ENCODE assay signal across 24 mouse cellular contexts in genomic region chr12:117058975-117059374, GRCm38 (mm10).
A peak's percentile ranks its signal among the peaks of the same experiment; 100 is the strongest.
DNase-seq lines count a peak whose midpoint lies in the region; ATAC-seq and TF ChIP-seq lines count a peak whose summit lies in the region.
"Had no signal": no experiment of that assay in that cellular context is flagged by ENCODE, and none has a peak within 500 bp of the region (broad histone marks: within the 10 kb centered on the region; RNA-seq: fewer than 3 reads in every experiment).

No protein-coding gene starts in this region.

- no peak overlapping the region for H3K4me3 ChIP-seq in forebrain, embryonic 11.5 days (ENCODE audit: low read depth, low read length)
- no peak overlapping the region for H3K4me3 ChIP-seq in forebrain, embryonic 16.5 days (replicated peaks; ENCODE audit: low read length)
- no peak overlapping the region for H3K4me3 ChIP-seq in heart, embryonic 12.5 days
- H3K4me3 ChIP-seq in heart, embryonic 15.5 days, result no peak overlapping the region
- H3K4me3 ChIP-seq in hindbrain, embryonic 10.5 days, result no peak overlapping the region
- H3K4me3 ChIP-seq in hindbrain, postnatal 0 days (ENCODE audit: low read length), result no peak overlapping the region
- H3K4me3 ChIP-seq: forebrain, embryonic 10.5 days; hindbrain, embryonic 13.5 days had no signal

- peaks cover 37% of the 10 kb centered on the region for H3K27me3 ChIP-seq in forebrain, embryonic 11.5 days (ENCODE audit: control insufficient read depth, insufficient read depth, low read length)
- H3K27me3 ChIP-seq in forebrain, embryonic 16.5 days (replicated peaks; ENCODE audit: control insufficient read depth, insufficient read depth, low read length), result peaks cover 18% of the 10 kb centered on the region
- H3K27me3 ChIP-seq in heart, embryonic 12.5 days (replicated peaks), result no peaks in the 10 kb centered on the region
- no peaks in the 10 kb centered on the region for H3K27me3 ChIP-seq in heart, embryonic 15.5 days
- peaks cover 4% of the 10 kb centered on the region for H3K27me3 ChIP-seq in hindbrain, embryonic 10.5 days (ENCODE audit: insufficient read depth, poor library complexity, severe bottlenecking)
- no peaks in the 10 kb centered on the region for H3K27me3 ChIP-seq in hindbrain, postnatal 0 days (ENCODE audit: insufficient read depth, low read length)
- H3K27me3 ChIP-seq: Patski had no signal

- peak; percentile 37 for DNase-seq in forebrain, embryonic 11.5 days (ENCODE audit: low spot score)
- no peak for DNase-seq in heart, postnatal 25 days (ENCODE audit: low spot score)
- no peak for DNase-seq in heart, postnatal 14 days
- DNase-seq in hindbrain, embryonic 10.5 days (ENCODE audit: low spot score), result no peak
- no peak for DNase-seq in hindbrain, postnatal 0 days (ENCODE audit: low spot score)
- DNase-seq: adrenal gland, postnatal 10 days; adrenal gland, postnatal 36 days; cerebellum, adult 18-20 months; cerebellum, adult 9-10 months; cerebellum, postnatal 14 days; gastrocnemius, postnatal 10 days; gastrocnemius, postnatal 36 days; kidney, adult 18-20 months; kidney, adult 9 months had no signal

- H3K4me1 ChIP-seq in forebrain, embryonic 11.5 days (replicated peaks; ENCODE audit: control insufficient read depth, insufficient read depth, low read length), result peaks cover 7% of the 10 kb centered on the region; the same call in 1 of the 2 replicates
- peaks cover 11% of the 10 kb centered on the region for H3K4me1 ChIP-seq in forebrain, embryonic 16.5 days (replicated peaks; ENCODE audit: control insufficient read depth, insufficient read depth, low read length)
- H3K4me1 ChIP-seq in heart, embryonic 12.5 days (replicated peaks), result peaks cover 27% of the 10 kb centered on the region
- peaks cover 17% of the 10 kb centered on the region for H3K4me1 ChIP-seq in heart, embryonic 15.5 days (replicated peaks)
- H3K4me1 ChIP-seq in hindbrain, embryonic 10.5 days (replicated peaks), result peaks cover 38% of the 10 kb centered on the region
- H3K4me1 ChIP-seq in hindbrain, postnatal 0 days (ENCODE audit: insufficient read depth, low read length), result peaks cover 13% of the 10 kb centered on the region

- no peak for ATAC-seq in forebrain, embryonic 11.5 days (replicated peaks; ENCODE audit: low FRiP score)
- no peak for ATAC-seq in forebrain, embryonic 16.5 days
- peak; percentile 66; the same call in 1 of the 2 replicates for ATAC-seq in heart, embryonic 12.5 days (ENCODE audit: insufficient number of reproducible peaks, low FRiP score)
- ATAC-seq in heart, embryonic 15.5 days (replicated peaks; ENCODE audit: insufficient number of reproducible peaks, insufficient read depth, low FRiP score, low read depth), result peak; percentile 56; the same call in 1 of the 2 replicates
- ATAC-seq in hindbrain, postnatal 0 days, result no peak
- ATAC-seq: forebrain, embryonic 14.5 days; hindbrain, embryonic 16.5 days; inflammation-experienced regulatory T-cells, adult 6 months; intestine, embryonic 16.5 days; Patski had no signal

- TF ChIP-seq CTCF in hindbrain, postnatal 0 days (IDR thresholded peaks at IDR 0.05; ENCODE audit: low read depth), result no peak

- no peaks in the 10 kb centered on the region for H3K36me3 ChIP-seq in forebrain, embryonic 11.5 days (ENCODE audit: control insufficient read depth, insufficient read depth, low read length)
- H3K36me3 ChIP-seq in forebrain, embryonic 16.5 days (ENCODE audit: control insufficient read depth, insufficient read depth), result no peaks in the 10 kb centered on the region
- H3K36me3 ChIP-seq in heart, embryonic 12.5 days, result no peaks in the 10 kb centered on the region
- no peaks in the 10 kb centered on the region for H3K36me3 ChIP-seq in heart, embryonic 15.5 days
- H3K36me3 ChIP-seq in hindbrain, embryonic 10.5 days, result no peaks in the 10 kb centered on the region
- no peaks in the 10 kb centered on the region for H3K36me3 ChIP-seq in hindbrain, postnatal 0 days (ENCODE audit: insufficient read depth, low read length)
- H3K36me3 ChIP-seq: forebrain, embryonic 10.5 days; hindbrain, embryonic 13.5 days had no signal

- no peak overlapping the region for H3K9ac ChIP-seq in forebrain, embryonic 11.5 days (ENCODE audit: low read length)
- H3K9ac ChIP-seq in forebrain, embryonic 16.5 days (replicated peaks; ENCODE audit: low read depth, low read length), result no peak overlapping the region
- no peak overlapping the region for H3K9ac ChIP-seq in heart, embryonic 12.5 days
- H3K9ac ChIP-seq in heart, embryonic 15.5 days, result no peak overlapping the region
- H3K9ac ChIP-seq in hindbrain, postnatal 0 days (replicated peaks; ENCODE audit: low read length), result no peak overlapping the region
- H3K9ac ChIP-seq: hindbrain, embryonic 13.5 days had no signal

- no peak overlapping the region for H3K4me2 ChIP-seq in forebrain, embryonic 11.5 days (ENCODE audit: low read depth, low read length, severe bottlenecking)
- H3K4me2 ChIP-seq in forebrain, embryonic 16.5 days (ENCODE audit: low read length), result no peak overlapping the region
- peak overlapping the region; percentile 47 for H3K4me2 ChIP-seq in heart, embryonic 12.5 days
- H3K4me2 ChIP-seq in heart, embryonic 15.5 days, result peak overlapping the region; percentile 26
- H3K4me2 ChIP-seq in hindbrain, postnatal 0 days (ENCODE audit: low read depth, low read length), result no peak overlapping the region
- H3K4me2 ChIP-seq: hindbrain, embryonic 13.5 days had no signal

- intact Hi-C loops in heart, postnatal 25 days (cut with DNase I), result no loop called here
- intact Hi-C loops in heart, postnatal 14 days (cut with DNase I), result no loop called here

- 83% methylated on average over 7 of the region's 7 CpGs for WGBS in forebrain, embryonic 11.5 days
- WGBS in forebrain, embryonic 16.5 days, result 85% methylated on average over 7 of the region's 7 CpGs
- 46% methylated on average over 7 of the region's 7 CpGs for WGBS in heart, embryonic 12.5 days
- WGBS in heart, embryonic 15.5 days, result 41% methylated on average over 7 of the region's 7 CpGs
- WGBS in hindbrain, embryonic 10.5 days, result 91% methylated on average over 7 of the region's 7 CpGs
- 86% methylated on average over 7 of the region's 7 CpGs for WGBS in hindbrain, postnatal 0 days

- H3K9me3 ChIP-seq in forebrain, embryonic 11.5 days (ENCODE audit: control insufficient read depth, low read length), result no peaks in the 10 kb centered on the region
- H3K9me3 ChIP-seq in forebrain, embryonic 16.5 days (ENCODE audit: control insufficient read depth, low read length), result no peaks in the 10 kb centered on the region
- no peaks in the 10 kb centered on the region for H3K9me3 ChIP-seq in heart, embryonic 12.5 days (replicated peaks)
- H3K9me3 ChIP-seq in heart, embryonic 15.5 days (replicated peaks), result no peaks in the 10 kb centered on the region
- no peaks in the 10 kb centered on the region for H3K9me3 ChIP-seq in hindbrain, embryonic 10.5 days
- H3K9me3 ChIP-seq in hindbrain, postnatal 0 days (ENCODE audit: low read length), result no peaks in the 10 kb centered on the region
- H3K9me3 ChIP-seq: forebrain, embryonic 10.5 days; hindbrain, embryonic 13.5 days had no signal

- H3K27ac ChIP-seq in forebrain, embryonic 11.5 days (ENCODE audit: low read depth, low read length), result 0 out of 2 replicates have a peak overlapping the region, but pooled peaks have one; percentile 3
- H3K27ac ChIP-seq in forebrain, embryonic 16.5 days (ENCODE audit: low read length), result no peak overlapping the region
- H3K27ac ChIP-seq in heart, embryonic 12.5 days (ENCODE audit: poor library complexity, severe bottlenecking), result peak overlapping the region; percentile 52
- H3K27ac ChIP-seq in heart, embryonic 15.5 days, result peak overlapping the region; percentile 52
- H3K27ac ChIP-seq in hindbrain, embryonic 10.5 days, result 0 out of 2 replicates have a peak overlapping the region, but pooled peaks have one; percentile 29
- H3K27ac ChIP-seq in hindbrain, postnatal 0 days, result no peak overlapping the region
- H3K27ac ChIP-seq: forebrain, embryonic 10.5 days; hindbrain, embryonic 13.5 days had no signal

Comparison
In these comparisons a context has a peak if more than half of its experiments do, and no peak if none do; other contexts are left out.
1. H3K27ac ChIP-seq: peak in forebrain, embryonic 11.5 days (single experiment), heart, embryonic 12.5 days (single experiment), heart, embryonic 15.5 days (single experiment) and hindbrain, embryonic 10.5 days (single experiment); none in forebrain, embryonic 16.5 days (single experiment) and hindbrain, postnatal 0 days (single experiment).
2. ATAC-seq: peak in heart, embryonic 12.5 days (single experiment) and heart, embryonic 15.5 days (single experiment); none in forebrain, embryonic 11.5 days (single experiment), forebrain, embryonic 16.5 days (single experiment) and hindbrain, postnatal 0 days (single experiment).
3. H3K4me2 ChIP-seq: peak in heart, embryonic 12.5 days (single experiment) and heart, embryonic 15.5 days (single experiment); none in forebrain, embryonic 11.5 days (single experiment), forebrain, embryonic 16.5 days (single experiment) and hindbrain, postnatal 0 days (single experiment).